Mouse (Mus musculus) embryo, embryonic 11.5 days (tissue): Measurements from ENCODE around the gene Safb.

Source experiments
- DNase-seq: peaks from one replicate; pipeline ENCODE4 v3.0.0-alpha.2; 2012; ENCODE audit warnings: low read depth, low spot score

Safb gene

GRCm38 (mm10) chr17:56584257-56585130 lies at the start of gene Safb, which contains the start of gene Safb2:
Safb (plus strand) TSS chr17:56584825.
Safb2 (minus strand) TSS chr17:56584585.
- DNase-seq: peak; percentile 100

GRCm38 (mm10) chr17:56536192-56536591 lies 48.4 kb upstream of the Safb start:
- no peak for DNase-seq

GRCm38 (mm10) chr17:56536874-56537273 lies 47.8 kb upstream of the Safb start:
- no peak for DNase-seq

- no peak for DNase-seq
These were observed 46.7 kb upstream of the Safb start for GRCm38 (mm10) chr17:56537912-56538311.

GRCm38 (mm10) chr17:56540562-56540975 lies 44.1 kb upstream of the Safb start:
- DNase-seq: no peak

GRCm38 (mm10) chr17:56542736-56543135 lies 41.9 kb upstream of the Safb start:
- DNase-seq: no peak

GRCm38 (mm10) chr17:56543684-56544224 lies 40.9 kb upstream of the Safb start:
- no peak for DNase-seq

- DNase-seq: no peak
These were observed 39.8 kb upstream of the Safb start for GRCm38 (mm10) chr17:56544699-56545387.

GRCm38 (mm10) chr17:56545945-56546344 lies 38.7 kb upstream of the Safb start:
- DNase-seq: no peak

GRCm38 (mm10) chr17:56546576-56546975 lies 38.0 kb upstream of the Safb start:
- no peak for DNase-seq

GRCm38 (mm10) chr17:56547116-56547845 lies 37.3 kb upstream of the Safb start:
- no peak for DNase-seq

GRCm38 (mm10) chr17:56547846-56548604 lies 36.6 kb upstream of the Safb start:
- DNase-seq: no peak

GRCm38 (mm10) chr17:56548605-56549105 lies 36.0 kb upstream of the Safb start:
- no peak for DNase-seq

- no peak for DNase-seq
These were observed 33.7 kb upstream of the Safb start for GRCm38 (mm10) chr17:56550784-56551475.

- no peak for DNase-seq
These were observed 32.6 kb upstream of the Safb start for GRCm38 (mm10) chr17:56551841-56552581.

GRCm38 (mm10) chr17:56552781-56553363 lies 31.8 kb upstream of the Safb start:
- DNase-seq: peak; percentile 54

- no peak for DNase-seq
These were observed 30.5 kb upstream of the Safb start, which contains the start of gene Gm20219 for GRCm38 (mm10) chr17:56554122-56554551. Gm20219 (minus strand) TSS chr17:56554387.

- peak; percentile 63 for DNase-seq
These were observed 26.2 kb upstream of the Safb start for GRCm38 (mm10) chr17:56558448-56558847.

- no peak for DNase-seq
These were observed 25.2 kb upstream of the Safb start for GRCm38 (mm10) chr17:56559386-56559785.
